22 mouse cellular contexts compared by ENCODE assay signal in the genomic region with DNA sequence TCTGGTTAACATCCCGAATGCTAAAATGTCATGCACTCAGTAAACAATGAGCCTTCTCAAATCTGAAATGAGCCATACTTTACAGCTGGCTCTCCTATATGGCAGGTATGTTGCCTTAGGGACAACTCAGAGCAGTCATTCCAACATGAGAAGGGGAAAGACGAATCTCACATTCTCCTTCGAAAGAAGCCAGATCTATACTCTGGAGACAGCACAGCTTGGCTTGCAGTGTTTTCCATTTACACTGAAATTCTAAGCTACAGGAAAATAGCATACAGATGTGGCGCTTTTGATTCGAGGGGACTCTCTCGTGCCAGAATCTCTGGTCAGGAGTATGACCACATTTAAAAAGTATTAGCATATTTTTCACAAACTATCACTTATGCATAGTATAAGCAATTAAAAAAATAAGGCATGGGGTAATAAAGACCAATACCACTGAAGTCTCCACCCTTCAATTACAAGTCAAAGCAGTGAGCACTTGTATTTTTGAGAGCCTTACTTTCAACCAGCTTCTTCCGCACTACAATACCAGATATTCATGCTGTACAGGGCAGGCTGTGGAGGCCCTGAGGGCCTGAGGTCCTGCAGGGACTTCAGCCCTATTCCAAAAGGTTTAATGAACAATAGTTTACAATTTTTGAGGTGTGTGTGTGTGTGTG.
DNase-seq lines count a peak whose midpoint lies in the region; ATAC-seq lines count a peak whose summit lies in the region.
"Had no signal": no experiment of that assay in that cellular context is flagged by ENCODE, and none has a peak within 500 bp of the region (broad histone marks: within the 10 kb centered on the region; RNA-seq: fewer than 3 reads in every experiment).

No protein-coding gene starts in this region.

- H3K27ac ChIP-seq in hindbrain, embryonic 12.5 days = peak overlapping the region; percentile 55; the same call in 1 of the 2 replicates
- no peak overlapping the region for H3K27ac ChIP-seq in hindbrain, embryonic 14.5 days
- H3K27ac ChIP-seq in embryonic facial prominence, embryonic 10.5 days (replicated peaks) = peak overlapping the region; percentile 82
- H3K27ac ChIP-seq in embryonic facial prominence, embryonic 14.5 days (replicated peaks; ENCODE audit: low read depth, low read length) = peak overlapping the region; percentile 95
- H3K27ac ChIP-seq in limb, embryonic 13.5 days = peak overlapping the region; percentile 96
- H3K27ac ChIP-seq: heart, adult 2 months; macrophage; midbrain, embryonic 13.5 days had no signal

- no peak overlapping the region for H3K9ac ChIP-seq in hindbrain, embryonic 12.5 days
- H3K9ac ChIP-seq in hindbrain, embryonic 14.5 days = no peak overlapping the region
- 0 out of 2 replicates have a peak overlapping the region, but pooled peaks have one; percentile 5 for H3K9ac ChIP-seq in embryonic facial prominence, embryonic 14.5 days (ENCODE audit: low read depth, low read length)
- no peak overlapping the region for H3K9ac ChIP-seq in limb, embryonic 13.5 days
- H3K9ac ChIP-seq: midbrain, embryonic 13.5 days had no signal

- H3K9me3 ChIP-seq in hindbrain, embryonic 12.5 days (replicated peaks) = no peaks in the 10 kb centered on the region
- no peaks in the 10 kb centered on the region for H3K9me3 ChIP-seq in hindbrain, embryonic 14.5 days (ENCODE audit: control insufficient read depth, low read length)
- H3K9me3 ChIP-seq in embryonic facial prominence, embryonic 10.5 days = no peaks in the 10 kb centered on the region
- H3K9me3 ChIP-seq in embryonic facial prominence, embryonic 14.5 days (ENCODE audit: control insufficient read depth, low read length) = no peaks in the 10 kb centered on the region
- H3K9me3 ChIP-seq in limb, embryonic 13.5 days = no peaks in the 10 kb centered on the region
- H3K9me3 ChIP-seq: midbrain, embryonic 13.5 days had no signal

- H3K36me3 ChIP-seq in hindbrain, embryonic 12.5 days = no peaks in the 10 kb centered on the region
- no peaks in the 10 kb centered on the region for H3K36me3 ChIP-seq in hindbrain, embryonic 14.5 days (replicated peaks; ENCODE audit: control insufficient read depth, insufficient read depth)
- H3K36me3 ChIP-seq in embryonic facial prominence, embryonic 10.5 days (replicated peaks) = no peaks in the 10 kb centered on the region
- H3K36me3 ChIP-seq in embryonic facial prominence, embryonic 14.5 days (ENCODE audit: control insufficient read depth, insufficient read depth, low read length) = no peaks in the 10 kb centered on the region
- H3K36me3 ChIP-seq in limb, embryonic 13.5 days = no peaks in the 10 kb centered on the region
- H3K36me3 ChIP-seq: midbrain, embryonic 13.5 days had no signal

- H3K27me3 ChIP-seq in hindbrain, embryonic 12.5 days = no peaks in the 10 kb centered on the region
- no peaks in the 10 kb centered on the region for H3K27me3 ChIP-seq in hindbrain, embryonic 14.5 days (ENCODE audit: control insufficient read depth, insufficient read depth, low read length)
- no peaks in the 10 kb centered on the region for H3K27me3 ChIP-seq in embryonic facial prominence, embryonic 10.5 days (replicated peaks; ENCODE audit: low read depth, poor library complexity, severe bottlenecking)
- H3K27me3 ChIP-seq in embryonic facial prominence, embryonic 14.5 days (replicated peaks; ENCODE audit: control insufficient read depth, insufficient read depth, low read length) = no peaks in the 10 kb centered on the region
- H3K27me3 ChIP-seq in limb, embryonic 13.5 days = no peaks in the 10 kb centered on the region
- H3K27me3 ChIP-seq: midbrain, embryonic 13.5 days; Patski had no signal

- peaks cover 9% of the 10 kb centered on the region for H3K4me1 ChIP-seq in hindbrain, embryonic 12.5 days
- H3K4me1 ChIP-seq in hindbrain, embryonic 14.5 days (replicated peaks; ENCODE audit: control insufficient read depth, insufficient read depth, low read length) = 0 out of 2 replicates have a peak, but pooled peaks cover 3% of the 10 kb centered on the region
- H3K4me1 ChIP-seq in embryonic facial prominence, embryonic 10.5 days = peaks cover 58% of the 10 kb centered on the region
- peaks cover 49% of the 10 kb centered on the region for H3K4me1 ChIP-seq in embryonic facial prominence, embryonic 14.5 days (ENCODE audit: control insufficient read depth, insufficient read depth, low read length)
- H3K4me1 ChIP-seq in limb, embryonic 13.5 days = peaks cover 51% of the 10 kb centered on the region

- no peak for ATAC-seq in hindbrain, embryonic 12.5 days (ENCODE audit: low FRiP score)
- no peak for ATAC-seq in hindbrain, embryonic 14.5 days (ENCODE audit: low FRiP score)
- ATAC-seq in embryonic facial prominence, embryonic 14.5 days (ENCODE audit: low read depth) = peak; percentile 79
- ATAC-seq in limb, embryonic 13.5 days (ENCODE audit: low FRiP score, low read depth) = peak; percentile 44
- no peak for ATAC-seq in erythroid progenitor cell, adult 5-6 weeks (replicated peaks; ENCODE audit: low FRiP score, poor library complexity, severe bottlenecking)
- ATAC-seq: activated CD4-positive, CD25-positive, alpha-beta regulatory T cell, adult 4 months; hindbrain, embryonic 16.5 days; midbrain, embryonic 13.5 days; Patski had no signal

- DNase-seq in hindbrain, embryonic 14.5 days (ENCODE audit: low spot score) = no peak
- DNase-seq in embryonic facial prominence, embryonic 10.5 days (ENCODE audit: low spot score) = no peak
- peak; percentile 93 for DNase-seq in embryonic facial prominence, embryonic 14.5 days (ENCODE audit: low spot score)
- DNase-seq in left cerebral cortex, adult 9 months (ENCODE audit: low spot score in 2 of 2) = no peak
- DNase-seq in testis, postnatal 10 days (ENCODE audit: low spot score) = no peak
- DNase-seq: cerebellum, adult 9-10 months; gastrocnemius, postnatal 14 days; heart, adult 2 months; heart, postnatal 14 days; kidney, adult 9 months; liver; lung, adult 2 months; right cerebral cortex, adult 18-20 months; thymus, postnatal 25 days had no signal

- no peak overlapping the region for H3K4me2 ChIP-seq in hindbrain, embryonic 12.5 days (replicated peaks)
- H3K4me2 ChIP-seq in hindbrain, embryonic 14.5 days (replicated peaks) = no peak overlapping the region
- H3K4me2 ChIP-seq in embryonic facial prominence, embryonic 14.5 days (ENCODE audit: low read depth, low read length) = peak overlapping the region; percentile 25; the same call in 1 of the 2 replicates
- H3K4me2 ChIP-seq in limb, embryonic 13.5 days (replicated peaks) = 0 out of 2 replicates have a peak overlapping the region, but pooled peaks have one; percentile 7
- H3K4me2 ChIP-seq: midbrain, embryonic 13.5 days had no signal

- 80% methylated on average over 7 of the region's 7 CpGs for WGBS in hindbrain, embryonic 12.5 days
- WGBS in hindbrain, embryonic 14.5 days = 78% methylated on average over 7 of the region's 7 CpGs
- 51% methylated on average over 7 of the region's 7 CpGs for WGBS in embryonic facial prominence, embryonic 10.5 days
- 35% methylated on average over 7 of the region's 7 CpGs for WGBS in embryonic facial prominence, embryonic 14.5 days
- 12% methylated on average over 7 of the region's 7 CpGs for WGBS in limb, embryonic 13.5 days

- no peak overlapping the region for H3K4me3 ChIP-seq in hindbrain, embryonic 12.5 days
- H3K4me3 ChIP-seq in hindbrain, embryonic 14.5 days (replicated peaks; ENCODE audit: low read length) = no peak overlapping the region
- H3K4me3 ChIP-seq in embryonic facial prominence, embryonic 10.5 days = no peak overlapping the region
- no peak overlapping the region for H3K4me3 ChIP-seq in embryonic facial prominence, embryonic 14.5 days (ENCODE audit: low read depth, low read length)
- no peak overlapping the region for H3K4me3 ChIP-seq in limb, embryonic 13.5 days
- H3K4me3 ChIP-seq: heart, adult 2 months; midbrain, embryonic 13.5 days had no signal

Comparison
In these comparisons a context has a peak if more than half of its experiments do, and no peak if none do; other contexts are left out.
1. ATAC-seq: peak in embryonic facial prominence, embryonic 14.5 days (single experiment) and limb, embryonic 13.5 days (single experiment); none in hindbrain, embryonic 12.5 days (single experiment), hindbrain, embryonic 14.5 days (single experiment) and erythroid progenitor cell, adult 5-6 weeks (single experiment).
2. H3K4me2 ChIP-seq: peak in embryonic facial prominence, embryonic 14.5 days (single experiment) and limb, embryonic 13.5 days (single experiment); none in hindbrain, embryonic 12.5 days (single experiment) and hindbrain, embryonic 14.5 days (single experiment).